Mouse (Mus musculus) retina, postnatal 7 days (tissue): ENCODE data around the gene Clec12b.
A peak's percentile ranks its signal among the peaks of the same experiment; 100 is the strongest.

Experiments
- DNase-seq: peaks from one replicate; pipeline ENCODE4 v3.0.0-alpha.2; 2012; ENCODE audit warnings: low read depth, low spot score

Clec12b gene

DNA sequence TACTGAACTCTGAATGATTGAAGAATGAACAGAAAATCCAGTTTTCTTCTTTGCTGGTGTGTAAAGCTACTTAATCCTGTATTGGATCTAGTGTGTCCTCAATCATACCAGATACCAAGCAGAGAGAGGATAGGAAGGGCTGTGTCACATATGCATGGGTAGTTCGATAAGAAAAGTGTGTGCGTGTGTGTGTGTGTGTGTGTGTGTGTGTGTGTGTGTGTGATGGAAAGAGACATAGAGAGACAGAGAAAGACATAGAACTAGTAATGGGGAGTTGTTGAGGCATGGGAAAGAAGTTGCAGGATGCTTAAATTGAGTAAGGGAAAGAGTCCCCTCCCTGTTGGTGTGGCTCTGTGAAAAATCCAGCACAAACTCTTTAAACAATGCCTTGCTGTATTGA, at the start of gene Clec12b:
Clec12b (minus strand) TSS at position 101 of the 400 bp plus-strand sequence.
- no peak for DNase-seq

DNA sequence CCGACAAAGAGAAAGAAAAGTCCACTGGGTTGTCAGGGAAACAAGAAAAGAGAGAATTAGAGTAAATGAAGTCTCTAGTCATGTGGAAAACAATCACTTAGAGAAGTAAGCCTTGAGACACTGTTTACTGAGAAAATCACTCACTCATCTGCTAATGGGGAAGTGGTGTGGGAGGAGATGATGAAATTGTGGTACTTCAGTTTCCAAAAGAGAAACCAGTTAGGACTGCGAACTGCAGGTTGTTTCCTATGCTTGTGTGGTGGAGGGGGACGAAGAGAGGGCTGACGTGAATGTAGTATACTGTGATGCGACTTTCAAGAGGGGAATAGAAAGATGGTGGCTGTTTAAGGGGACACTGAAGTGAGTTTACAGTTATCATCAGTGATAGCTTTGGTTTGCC, 48.6 kb upstream of the Clec12b start:
- no peak for DNase-seq

DNA sequence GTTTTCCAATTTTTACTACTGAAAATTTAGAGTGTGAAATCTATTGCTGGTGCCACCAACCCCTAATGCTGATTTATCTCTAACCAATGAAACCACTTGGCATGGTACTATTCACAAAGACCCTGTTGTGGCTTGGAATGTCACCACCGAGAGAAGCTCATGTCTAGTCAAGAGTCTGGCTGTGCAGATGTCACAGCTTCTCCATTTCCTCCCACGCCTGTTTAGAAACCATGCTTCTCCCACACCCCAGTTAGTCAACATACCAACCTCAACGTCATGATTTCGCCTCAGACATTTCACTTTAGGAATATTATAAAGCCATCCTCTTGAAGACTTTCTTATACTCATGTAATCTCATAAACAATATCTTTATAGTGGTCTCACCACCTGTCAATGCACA, 41.6 kb upstream of the Clec12b start:
- no peak for DNase-seq

DNA sequence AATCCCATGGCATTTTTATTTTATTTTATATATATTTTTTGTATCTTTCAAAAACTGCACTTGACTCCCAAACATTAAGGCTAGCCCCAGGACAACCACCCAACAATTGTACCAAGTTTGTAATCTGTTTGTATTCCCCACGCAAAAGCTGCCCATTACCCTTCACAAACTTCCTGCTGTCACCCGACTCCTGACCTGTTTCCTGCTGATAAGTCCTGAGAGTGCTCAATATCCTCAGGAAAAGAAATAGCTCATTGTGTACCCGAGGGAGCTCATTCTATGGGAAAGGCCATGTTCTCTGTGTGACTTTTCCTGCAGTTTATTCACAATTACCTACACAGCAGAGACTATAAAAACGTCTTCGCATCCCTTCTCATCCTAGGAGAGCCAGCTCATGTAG, 40.1 kb upstream of the Clec12b start:
- no peak for DNase-seq

GRCm38 (mm10) chr6:129425217-129425616, 39.5 kb upstream of the Clec12b start:
- no peak for DNase-seq

DNA sequence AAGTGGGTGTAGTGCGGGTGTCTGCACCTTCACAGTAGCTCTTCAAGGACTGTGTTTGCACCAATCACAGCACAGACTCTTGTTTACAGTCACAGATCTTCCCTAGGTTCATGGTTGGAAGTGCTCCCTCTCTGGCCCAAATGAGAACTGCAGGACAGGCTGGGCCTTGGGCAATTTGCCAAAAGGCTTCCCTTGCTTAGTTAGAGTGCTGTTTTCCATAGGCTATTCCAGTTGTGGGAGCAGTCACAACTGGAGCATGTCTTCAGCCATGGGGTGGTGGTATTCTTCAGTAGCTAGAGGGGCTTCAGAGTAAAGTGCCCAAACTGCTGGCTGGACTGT, 38.0 kb upstream of the Clec12b start:
- DNase-seq = peak; percentile 59

GRCm38 (mm10) chr6:129423040-129423733, 37.5 kb upstream of the Clec12b start:
- DNase-seq = no peak

DNA sequence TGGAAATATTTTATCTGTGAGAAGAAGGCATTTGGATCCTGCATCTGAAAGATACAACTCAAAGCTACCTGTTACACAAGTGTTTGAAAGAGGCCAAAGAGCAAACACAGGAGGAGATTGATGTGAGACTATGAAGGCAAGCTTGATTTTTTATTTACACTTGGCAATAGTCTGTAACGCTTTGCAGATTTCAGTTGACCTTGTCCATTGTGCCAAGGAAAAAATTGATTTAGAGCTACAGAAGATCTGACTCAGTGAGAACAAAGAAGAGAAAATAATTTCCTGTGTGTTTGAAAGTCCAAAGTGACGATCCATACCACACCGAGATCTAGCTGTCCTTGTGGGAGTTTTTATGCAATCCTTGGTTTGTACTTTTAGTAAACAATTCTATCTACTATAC, 36.6 kb upstream of the Clec12b start:
- DNase-seq = no peak

DNA sequence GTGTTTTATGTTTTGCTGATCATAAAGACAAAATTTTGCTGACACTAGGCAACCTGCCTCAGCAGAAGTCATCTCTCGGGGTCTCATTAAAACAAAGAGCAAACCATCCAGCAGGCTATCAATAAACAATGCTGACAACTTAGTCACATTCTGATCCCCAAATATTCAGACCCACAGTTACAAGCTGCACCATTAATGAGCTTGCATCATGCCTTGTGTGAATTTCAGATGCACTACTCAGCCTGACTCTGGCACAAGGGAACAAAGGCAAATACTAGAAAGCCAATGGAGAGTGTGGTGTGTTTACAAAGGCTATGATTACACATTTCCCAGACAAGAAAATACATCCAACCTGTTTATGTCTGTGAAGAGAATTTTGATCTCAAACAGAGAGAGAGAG, 28.5 kb upstream of the Clec12b start:
- DNase-seq = no peak

GRCm38 (mm10) chr6:129408562-129408961, 22.9 kb upstream of the Clec12b start, which contains the start of gene Clec9a:
Gene Clec9a (plus strand): TSS chr6:129408862.
- DNase-seq = no peak

- DNase-seq = no peak
Measured at GRCm38 (mm10) chr6:129407324-129407723, 21.6 kb upstream of the Clec12b start.

GRCm38 (mm10) chr6:129405999-129406398, 20.3 kb upstream of the Clec12b start:
- no peak for DNase-seq

DNA sequence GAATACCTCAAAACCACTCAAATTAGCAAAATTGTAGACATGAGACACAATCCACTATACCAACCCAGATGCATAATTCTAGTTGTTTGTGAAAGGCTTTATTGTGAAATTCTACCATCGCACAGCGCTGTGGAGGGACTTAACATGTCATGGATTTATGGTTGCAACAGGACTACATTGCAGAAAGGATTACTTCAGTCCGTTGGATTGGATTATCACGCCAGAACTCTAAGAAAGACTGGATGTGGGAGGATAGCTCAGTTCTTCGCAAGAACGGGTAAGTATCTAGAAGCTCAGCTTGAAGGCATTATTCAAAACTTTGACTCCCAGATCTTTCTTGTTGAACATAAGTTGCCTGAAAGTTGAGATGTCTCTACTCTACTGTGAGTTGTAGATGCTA, 17.7 kb upstream of the Clec12b start:
- DNase-seq = no peak

- no peak for DNase-seq
Measured at GRCm38 (mm10) chr6:129402404-129402803, 16.7 kb upstream of the Clec12b start.

DNA sequence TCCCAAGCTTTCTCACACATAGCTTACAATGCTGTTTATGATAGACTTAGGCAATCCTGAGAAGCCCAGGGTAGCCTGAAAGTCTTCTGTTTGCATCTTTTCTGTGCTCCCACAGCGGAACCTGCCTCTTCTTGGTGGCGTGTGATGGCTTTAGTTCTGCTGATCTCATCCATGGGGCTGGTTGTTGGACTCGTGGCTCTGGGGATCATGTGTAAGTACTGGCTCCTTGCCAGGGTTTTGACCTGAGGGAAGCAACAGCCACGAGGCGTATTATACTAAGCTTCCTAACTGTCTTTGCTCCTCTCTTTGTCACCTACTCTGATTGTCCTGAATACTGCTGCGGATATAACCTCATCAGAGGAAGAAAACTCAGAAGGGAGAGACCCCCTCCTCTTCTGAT, 14.3 kb upstream of the Clec12b start:
- DNase-seq = peak; percentile 9

DNA sequence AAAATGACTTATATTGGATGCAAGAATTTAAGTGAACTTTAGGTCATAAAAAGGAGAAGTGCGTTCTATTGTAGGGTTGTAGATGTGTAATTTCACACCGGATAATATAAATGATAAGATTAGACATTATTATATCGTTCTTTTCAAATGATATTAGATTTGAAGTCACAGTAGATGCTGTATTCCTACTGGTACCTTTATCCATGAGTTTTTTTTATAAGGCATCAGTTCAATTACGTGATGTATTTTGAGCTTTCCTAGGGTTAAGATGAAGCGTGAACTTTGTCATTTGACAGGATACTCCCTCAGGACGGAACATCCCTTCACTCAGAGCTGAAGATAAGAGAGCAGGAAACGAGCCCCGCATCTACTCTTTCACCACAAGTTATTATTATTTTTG, 11.3 kb upstream of the Clec12b start, which contains the start of gene Clec1b:
Clec1b (plus strand) TSS at position 301 of the 400 bp plus-strand sequence.
- no peak for DNase-seq

DNA sequence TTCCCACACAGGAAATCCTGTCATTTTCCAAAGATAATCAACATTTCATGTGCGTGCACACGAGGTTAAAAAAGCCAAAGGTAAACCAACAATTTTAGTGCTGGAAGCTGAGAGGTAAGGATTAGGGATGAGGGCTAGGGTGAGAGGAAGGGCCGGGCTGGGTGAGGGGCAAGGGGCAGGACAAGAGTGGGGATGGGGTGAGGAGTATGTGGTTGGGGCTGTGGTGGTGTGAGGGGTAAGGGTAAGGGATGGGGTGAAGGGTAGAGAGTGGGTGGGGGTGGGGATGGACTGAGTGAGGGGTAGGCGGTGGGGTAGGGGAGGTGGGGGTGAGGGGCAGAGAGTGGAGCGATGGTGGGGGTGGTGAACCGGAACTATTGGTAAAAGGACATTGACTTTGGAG, 8.1 kb upstream of the Clec12b start:
- no peak for DNase-seq

- peak; percentile 2 for DNase-seq
Measured at GRCm38 (mm10) chr6:129393087-129393720, 7.5 kb upstream of the Clec12b start.

GRCm38 (mm10) chr6:129385000-129385399, 674 bp downstream of the Clec12b start:
- no peak for DNase-seq

DNA sequence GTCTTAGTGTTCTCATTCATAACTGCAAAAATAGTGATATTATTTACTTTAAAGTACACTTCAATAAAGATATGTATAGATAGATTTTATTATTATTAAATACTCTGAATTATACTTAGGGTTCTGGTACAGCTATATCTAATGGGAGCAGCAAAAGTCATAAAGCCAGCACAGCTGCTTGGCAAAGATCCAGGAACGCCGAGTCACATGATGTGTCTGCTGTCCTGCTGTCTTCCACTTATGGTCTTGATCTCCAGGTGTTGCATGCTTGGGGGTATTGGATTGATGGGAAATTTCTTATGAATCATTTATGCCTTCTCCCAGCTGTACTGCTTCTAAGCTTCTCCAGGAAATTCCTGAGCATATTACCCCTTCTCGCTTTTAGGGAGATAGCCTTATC, 2.2 kb downstream of the Clec12b start:
- no peak for DNase-seq

GRCm38 (mm10) chr6:129381736-129382135, 3.9 kb downstream of the Clec12b start:
- DNase-seq = no peak

GRCm38 (mm10) chr6:129380454-129380853, 5.2 kb downstream of the Clec12b start:
- no peak for DNase-seq

DNA sequence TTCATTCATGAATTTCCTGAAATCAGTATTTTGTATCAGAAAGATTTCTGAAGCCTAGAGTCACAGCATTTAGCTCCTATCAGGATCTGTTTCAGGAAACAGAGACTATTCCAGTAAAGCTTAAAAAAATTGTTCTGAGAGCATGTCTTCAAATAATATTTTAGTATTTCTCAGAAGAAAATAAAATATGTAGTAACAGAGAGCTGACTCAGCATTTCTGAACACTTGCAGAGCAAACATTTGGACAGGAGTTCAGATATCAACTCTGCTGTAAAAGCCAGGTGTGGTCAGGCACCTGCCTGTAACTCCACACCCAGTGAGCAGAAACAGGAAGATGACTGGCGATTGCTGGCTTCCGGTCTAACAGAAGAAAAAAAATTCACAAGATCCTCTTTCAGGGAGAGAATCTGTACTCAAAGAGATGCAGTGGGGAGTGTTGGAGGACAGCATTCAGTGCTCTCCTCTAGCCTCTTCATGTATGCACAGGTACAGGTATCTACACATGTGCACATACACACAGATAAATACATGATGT, 10.7 kb downstream of the Clec12b start:
- DNase-seq = no peak
